Mouse (Mus musculus) embryo, embryonic 11 days (tissue): ENCODE measurements at regions not wholly inside any gene's neighbourhood (a gene's known extent, or its start where the extent isn't known, plus 50 kb on each side); places are given as distances from the start of the nearest gene placed in this dataset.
A peak's percentile ranks its signal among the peaks of the same experiment; 100 is the strongest.

Source experiments
- DNase-seq: peaks from one replicate; pipeline ENCODE4 v3.0.0-alpha.2; 2015

DNA sequence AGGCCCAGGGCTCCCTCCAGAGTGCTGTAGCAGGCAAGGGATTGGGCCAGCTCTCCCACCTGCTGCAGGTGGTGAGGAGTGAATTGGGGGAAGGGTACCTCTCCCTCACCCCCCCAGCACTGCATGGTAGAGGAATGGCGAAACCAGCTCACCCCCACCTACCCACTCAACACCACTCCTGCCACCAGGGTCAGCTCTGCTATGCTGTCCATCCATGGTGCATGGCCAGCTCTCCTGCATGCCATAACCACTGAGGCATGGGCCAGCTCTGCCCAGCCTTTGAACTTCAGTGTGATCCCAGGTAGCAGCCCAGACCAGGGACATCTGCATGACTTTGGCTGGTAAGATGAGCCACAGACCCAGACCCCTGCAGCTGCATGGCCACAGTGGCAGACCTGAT is 168.5 kb upstream of the Sesn3 start:
- no peak for DNase-seq

DNA sequence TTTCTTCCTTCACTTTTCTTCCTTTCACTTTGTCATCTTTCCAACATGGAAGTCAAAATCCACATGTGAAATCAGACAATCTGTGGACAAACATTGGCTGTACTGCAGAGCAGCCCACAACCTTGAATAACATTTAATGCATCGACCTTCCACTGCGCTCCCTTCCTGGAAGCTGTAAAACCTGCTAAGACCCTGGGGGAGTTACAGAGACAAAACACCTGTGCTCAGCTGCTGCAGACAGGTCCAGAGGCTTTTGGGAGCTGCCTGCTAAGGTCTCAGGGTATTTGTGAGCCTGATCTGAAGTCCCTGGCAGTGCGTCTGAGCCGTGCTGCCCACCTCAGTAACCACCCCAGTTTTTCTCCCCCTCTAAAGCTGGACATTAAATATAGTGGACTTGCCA is 166.1 kb upstream of the Sesn3 start:
- DNase-seq, result no peak

DNA sequence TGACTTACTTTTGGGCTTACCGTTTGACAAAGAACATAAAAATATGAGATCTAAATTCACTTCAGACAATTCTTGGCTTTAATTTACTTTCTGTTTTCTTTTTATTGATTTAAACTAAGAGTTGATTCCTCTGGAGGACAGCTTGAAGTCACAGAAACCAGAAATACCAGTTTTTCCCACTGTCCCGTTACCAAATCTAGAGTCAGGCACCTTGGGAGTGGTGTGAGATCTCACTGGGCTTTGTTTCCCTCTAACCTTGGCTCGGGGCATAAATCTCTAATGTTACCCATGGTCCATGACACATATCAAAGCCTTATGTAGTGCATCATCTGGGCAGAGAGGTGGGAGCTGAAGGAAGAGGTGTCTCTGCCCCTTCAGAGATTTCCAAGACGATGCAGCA is 165.4 kb upstream of the Sesn3 start:
- no peak for DNase-seq

DNA sequence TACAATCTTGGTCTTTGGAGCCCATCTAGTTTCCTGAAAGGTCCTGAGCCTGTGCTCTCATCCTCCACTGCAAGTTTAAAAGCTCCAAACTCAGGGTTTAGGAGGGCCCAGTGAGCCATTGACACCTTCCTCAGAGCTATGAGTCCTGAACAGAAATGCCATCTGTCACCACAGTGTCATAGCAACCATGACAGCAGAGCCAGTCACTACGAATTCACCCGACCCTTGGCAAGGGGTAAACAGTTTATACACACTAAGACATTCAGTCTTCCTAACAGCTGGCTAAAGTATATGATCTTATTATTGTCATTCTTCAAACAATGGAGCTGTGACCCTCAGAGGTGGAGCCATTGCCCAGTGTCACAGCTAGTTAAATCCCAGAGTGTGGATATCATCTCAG is 163.2 kb upstream of the Sesn3 start:
- DNase-seq, result no peak

DNA sequence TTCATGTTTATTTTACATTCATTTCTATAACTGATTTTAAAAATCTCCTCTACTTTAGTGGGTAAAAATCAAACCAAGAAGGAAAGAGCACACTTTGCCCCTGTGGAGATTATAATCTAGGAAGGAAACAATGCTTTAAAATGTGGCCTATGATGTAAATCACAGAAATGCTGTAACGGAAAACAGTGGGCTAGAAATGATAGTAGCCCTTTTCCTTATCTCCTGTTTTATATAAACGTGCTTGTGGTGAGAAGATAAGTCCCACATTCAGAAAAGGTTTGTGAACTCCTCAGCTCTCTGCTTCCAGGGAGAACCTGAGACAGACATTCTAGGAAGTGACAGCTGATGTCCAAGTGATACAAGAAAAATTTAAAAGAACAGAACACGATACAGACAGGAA is 159.3 kb upstream of the Sesn3 start:
- DNase-seq, result no peak

DNA sequence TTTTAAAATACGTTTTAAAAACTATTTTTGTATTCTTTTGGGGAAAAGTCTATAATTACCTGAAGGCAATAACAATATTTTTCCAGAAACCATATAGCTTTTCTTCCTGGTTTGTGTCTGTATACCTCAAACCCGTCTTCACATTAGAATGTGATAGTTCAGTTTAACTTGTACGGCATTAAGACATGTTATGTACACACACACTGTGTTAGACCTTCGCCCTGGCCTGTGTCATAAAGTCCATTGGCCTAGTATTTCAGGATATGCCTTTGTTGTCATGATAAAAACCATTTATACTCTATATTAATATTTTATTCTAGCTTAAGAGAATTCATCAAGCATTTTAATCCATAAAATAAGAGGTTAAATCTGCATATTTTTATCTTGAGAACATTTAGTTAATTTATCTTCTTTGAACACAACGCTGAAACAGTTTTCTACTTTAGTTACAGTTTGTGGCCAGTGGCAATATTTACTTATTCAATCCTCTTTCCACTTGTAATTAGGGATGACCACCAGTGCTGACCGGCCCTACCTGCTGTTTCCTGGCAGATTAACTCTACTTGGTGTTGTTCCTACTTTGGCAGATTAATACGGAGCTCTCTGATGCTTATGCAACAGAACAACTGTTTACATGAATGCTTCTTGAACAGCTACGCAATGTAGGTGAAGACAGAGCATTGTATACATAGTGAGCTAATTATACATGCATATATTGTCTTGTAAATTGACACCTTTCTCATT is 158.6 kb upstream of the Sesn3 start:
- no peak for DNase-seq

DNA sequence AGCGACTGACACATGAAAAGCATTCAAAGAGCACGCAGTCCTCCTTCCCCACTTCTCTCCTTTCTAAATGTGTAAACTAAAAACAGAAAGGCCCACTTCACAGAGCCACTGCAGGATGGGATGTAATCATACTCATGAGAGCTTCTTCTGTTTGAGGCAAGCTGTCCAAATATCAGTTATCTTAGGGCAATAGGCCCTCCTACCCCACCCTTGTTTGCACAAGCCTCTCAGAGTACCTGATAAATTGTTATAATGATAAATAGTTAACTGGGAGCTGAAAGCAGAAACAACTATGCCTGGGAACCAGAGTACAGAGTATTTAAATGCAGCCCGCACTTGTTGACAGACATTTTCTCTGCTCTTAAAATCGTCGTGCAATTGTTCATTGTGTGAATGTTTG is 141.5 kb upstream of the Sesn3 start:
- DNase-seq, result no peak

DNA sequence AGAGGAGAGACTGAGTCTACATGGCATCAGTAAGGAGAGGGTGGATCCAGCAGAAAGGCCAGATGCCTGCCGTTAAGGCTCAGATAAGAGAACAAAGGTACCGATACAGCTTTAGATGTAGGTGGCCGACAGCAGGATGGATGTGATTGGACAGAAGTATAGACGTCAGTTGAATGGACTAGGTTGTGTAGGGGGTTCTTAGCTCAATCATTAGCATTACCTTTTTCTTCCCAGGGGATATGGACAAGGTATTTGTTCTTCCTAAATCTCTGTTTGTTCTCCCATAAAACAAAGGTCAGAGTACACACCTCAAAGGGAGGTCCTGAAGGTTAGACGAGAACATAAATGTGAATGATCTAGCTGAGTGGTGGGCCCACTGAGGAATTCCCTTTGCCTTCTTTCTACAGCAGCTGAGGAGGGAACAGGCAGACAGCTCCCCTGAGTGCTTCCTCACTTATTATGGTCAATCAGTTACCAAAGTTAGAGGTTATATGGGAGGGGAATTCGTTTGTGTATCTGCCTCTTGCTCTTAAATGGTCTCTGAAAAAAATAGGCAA is 139.9 kb upstream of the Sesn3 start:
- no peak for DNase-seq

DNA sequence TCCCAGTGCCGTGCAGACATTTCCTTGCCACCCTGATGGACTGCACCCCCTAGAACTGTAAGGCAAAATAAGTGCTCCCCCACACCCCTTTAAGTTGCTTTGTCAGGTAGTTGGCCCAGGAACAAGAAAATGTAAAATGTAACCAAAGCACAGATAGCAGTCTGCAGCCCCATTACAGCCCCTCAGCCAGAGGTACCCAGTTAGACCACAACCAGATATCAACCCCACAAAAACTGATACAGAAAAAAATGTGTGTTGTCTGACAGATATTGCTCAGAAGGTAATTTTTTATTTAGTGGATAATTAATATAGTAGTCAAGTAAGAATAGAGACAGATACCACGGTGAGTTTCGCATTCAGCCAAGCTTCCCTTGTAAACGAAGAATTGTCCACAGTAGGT is 133.5 kb upstream of the Sesn3 start:
- DNase-seq, result no peak

DNA sequence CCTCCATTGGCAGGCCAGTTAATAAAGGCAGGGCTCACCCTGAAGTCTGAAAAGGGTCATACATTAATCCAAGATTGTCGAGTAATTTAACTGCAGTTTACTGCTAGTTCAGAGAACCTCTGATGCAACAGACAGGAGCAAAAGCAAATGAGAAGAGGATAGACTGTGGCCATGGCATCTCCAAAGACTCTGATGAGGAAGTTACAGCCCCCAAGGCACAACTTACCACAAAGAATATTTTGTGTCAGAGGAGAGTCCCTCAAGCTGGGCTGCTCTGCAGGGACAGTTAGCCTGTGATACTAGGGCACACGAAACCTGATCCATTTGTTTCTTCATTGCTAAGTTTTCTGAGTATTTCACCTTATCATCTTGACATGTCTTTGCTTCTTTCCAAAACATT is 130.9 kb upstream of the Sesn3 start:
- no peak for DNase-seq

DNA sequence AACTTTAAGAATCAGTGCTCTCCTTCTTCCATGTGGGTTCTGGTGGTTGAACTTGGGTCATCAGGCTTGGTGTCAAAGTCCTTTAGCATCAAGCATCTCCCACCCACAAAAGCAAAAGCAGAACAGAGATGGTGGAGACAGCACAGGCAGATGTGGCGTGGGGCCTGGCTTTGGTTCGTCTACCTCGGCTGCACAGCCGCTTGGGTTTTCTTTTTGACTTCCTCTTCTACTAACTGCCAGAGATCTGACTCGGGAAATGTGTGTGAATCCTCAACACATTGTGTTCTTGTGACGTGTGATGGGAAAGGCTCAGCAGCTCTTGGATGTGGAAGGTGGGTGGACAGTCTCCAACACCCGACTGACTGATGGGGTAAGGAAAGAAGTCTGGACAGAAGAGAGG is 127.8 kb upstream of the Sesn3 start:
- DNase-seq, result no peak

DNA sequence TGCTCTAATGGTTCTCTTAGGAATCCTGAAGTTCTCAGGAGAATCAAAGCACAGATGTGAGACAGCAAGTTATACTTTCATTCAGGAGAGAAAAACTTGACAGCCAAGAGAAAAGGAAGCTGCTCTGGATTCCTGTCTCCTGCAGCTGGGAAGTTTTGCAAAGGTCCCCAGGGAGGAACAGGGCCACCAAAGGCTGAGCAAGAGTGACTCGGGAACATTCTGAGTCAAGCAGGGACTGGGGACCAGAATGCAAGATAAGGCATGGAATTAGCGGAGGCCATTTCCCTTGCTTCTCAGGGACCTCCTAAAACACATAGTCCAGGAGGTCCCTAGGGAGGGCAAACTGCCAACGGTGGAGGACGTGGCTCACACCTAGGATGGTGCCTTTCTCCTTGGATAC is 127.1 kb upstream of the Sesn3 start:
- no peak for DNase-seq

DNA sequence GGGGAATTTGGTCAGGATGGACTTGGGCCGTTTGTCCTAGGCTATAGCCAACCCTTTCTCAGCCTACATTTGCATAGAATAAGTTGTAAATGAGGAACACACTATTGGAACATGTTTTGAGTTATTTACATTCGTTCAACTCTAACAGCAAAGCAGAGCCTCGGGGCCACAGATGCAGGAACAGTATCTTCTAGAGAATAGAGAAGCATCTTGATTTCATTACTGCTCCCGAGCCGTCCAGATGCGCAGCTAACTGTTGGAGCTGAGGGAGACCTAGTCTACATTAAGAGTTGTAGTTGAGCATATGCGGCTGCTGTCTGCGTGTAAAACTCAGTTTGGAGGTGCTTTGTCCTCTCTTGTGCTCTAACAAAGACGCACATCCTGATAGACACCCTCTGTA is 124.6 kb upstream of the Sesn3 start:
- peak; percentile 20 for DNase-seq

DNA sequence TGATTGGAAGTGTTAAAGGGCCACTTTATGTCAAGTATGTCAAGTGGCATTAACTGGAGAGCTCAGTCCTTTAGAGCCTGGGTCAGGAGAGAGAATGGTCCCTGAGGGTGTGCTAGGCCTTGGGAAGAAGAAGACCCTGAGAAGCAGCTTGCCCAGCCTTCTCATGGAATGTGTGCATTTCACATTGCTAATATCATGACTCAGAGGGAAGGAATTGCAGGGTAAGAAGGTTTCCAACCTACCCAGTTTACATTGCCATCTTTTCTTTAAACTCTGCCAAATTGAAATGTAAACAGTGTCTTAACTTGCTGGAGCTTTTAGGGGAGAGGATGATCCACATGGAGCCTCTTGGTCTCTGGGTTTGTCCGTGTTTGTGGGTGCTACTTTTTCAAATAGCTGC is 117.9 kb upstream of the Sesn3 start:
- no peak for DNase-seq

DNA sequence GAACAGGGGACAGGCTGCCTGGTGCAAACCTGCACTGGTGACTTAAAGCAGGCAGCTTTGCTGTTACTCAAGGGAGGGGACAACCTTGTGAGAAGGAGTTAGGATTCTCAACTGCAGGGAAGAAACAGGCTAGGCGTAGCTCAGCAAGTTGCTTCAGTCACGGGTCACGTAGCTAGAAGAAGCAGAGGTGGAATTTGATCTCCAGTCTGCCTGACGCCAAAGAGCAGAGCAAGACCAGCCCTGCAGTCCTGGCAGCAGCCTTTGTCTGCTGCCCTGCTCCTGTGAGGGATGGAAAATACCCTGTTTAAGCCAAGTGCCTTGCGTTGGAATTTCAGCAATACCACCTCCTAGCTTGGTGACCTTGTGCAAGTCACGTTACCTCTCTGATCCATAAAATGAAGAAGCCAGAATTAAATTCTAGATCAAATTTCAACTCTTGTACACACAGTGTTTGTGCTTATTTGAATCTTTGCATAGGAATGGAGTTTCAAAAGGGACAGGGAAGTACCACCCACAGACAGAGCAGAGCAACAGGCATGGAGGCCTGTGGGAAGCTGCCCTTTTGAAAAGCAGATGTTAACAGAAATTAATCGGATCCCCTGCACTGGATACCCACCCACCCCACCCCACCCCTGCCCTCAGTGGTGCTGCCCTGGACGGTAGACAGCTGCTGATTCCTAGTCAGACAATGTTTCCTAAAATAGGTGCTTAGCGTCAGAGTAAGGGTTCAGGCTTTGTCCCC is 116.6 kb upstream of the Sesn3 start:
- peak; percentile 56 for DNase-seq

DNA sequence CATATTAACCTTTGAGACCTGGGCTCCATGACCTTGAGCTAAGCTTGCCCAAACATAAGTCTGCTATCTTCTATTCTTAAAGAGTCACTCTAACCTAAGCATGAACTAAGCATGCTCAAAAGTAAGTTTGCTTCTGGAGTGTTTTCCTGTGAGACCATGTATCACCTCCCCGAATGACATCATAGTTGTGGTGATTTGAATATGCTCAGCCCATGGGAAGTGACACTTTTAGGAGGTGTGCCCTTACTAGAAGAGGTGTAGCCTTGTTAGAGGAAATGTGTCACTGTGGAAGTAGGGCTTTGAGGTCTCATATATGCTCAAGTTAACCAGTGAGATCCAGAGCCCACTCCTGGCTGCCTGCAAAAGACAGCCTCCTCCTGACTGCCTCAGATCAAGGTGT is 114.7 kb upstream of the Sesn3 start:
- no peak for DNase-seq

DNA sequence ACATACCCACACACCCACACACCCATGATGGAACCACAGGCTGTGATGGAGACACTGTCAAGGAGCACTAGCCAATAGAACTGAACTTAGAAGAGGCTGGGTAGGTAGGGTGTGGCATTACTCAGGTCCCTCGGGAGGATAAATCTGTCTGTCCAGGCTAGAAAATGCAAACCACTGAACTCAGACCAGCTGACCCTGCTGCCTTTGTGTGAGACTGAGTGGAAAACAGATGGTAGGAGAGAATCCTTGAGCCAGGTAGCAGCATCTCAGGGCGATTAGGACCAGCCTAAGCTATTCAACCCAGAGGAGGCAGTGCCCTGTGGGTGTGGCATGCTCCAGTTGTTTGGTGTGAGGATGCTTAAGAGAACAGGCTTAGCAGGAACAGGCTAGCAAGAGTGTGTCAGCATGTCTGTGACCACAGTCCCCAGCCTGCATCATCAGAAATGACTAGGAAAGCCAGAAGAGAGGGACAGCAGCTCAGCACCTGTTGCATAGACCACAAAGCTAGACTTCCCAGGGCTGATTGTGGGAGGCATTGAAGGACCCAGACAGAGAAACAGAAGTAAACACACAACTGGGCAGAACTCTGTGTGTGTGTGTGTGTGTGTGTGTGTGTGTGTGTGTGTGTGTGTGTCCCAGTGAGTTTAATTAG is 103.2 kb upstream of the Sesn3 start:
- no peak for DNase-seq

DNA sequence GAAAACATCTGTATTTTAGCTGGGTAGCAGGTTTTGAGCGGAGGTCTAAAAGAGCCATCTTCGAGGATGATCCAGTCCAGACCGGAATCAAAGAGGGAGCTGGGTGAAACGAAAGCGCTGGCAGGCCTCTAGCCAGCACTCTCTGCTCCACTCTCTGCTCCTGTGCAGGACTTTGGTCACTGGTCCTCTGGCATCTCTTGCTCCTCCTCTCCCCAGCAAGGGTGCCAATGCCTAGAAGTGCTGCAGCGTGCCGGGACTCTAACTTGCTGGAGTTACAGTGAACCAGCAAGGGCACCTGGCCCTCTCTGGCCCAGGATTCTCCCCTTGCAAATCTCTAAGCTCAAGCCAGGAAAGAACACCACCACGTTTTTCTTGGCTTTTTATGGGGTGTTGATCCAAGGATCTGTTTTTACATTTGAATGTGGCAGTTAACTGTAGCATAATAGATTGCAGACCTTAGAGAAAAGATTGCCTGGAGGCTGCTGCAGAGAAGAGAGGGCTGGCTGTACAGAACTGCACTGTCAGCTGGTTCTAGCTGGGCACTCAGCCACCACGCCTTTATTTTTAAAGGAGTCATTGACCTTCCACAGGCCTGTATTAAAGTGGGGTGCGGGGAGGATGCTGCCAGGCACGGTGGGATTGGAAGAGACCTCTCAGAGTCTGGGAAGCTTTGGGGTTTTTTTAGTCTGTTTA is 101.1 kb upstream of the Sesn3 start:
- peak; percentile 41 for DNase-seq

DNA sequence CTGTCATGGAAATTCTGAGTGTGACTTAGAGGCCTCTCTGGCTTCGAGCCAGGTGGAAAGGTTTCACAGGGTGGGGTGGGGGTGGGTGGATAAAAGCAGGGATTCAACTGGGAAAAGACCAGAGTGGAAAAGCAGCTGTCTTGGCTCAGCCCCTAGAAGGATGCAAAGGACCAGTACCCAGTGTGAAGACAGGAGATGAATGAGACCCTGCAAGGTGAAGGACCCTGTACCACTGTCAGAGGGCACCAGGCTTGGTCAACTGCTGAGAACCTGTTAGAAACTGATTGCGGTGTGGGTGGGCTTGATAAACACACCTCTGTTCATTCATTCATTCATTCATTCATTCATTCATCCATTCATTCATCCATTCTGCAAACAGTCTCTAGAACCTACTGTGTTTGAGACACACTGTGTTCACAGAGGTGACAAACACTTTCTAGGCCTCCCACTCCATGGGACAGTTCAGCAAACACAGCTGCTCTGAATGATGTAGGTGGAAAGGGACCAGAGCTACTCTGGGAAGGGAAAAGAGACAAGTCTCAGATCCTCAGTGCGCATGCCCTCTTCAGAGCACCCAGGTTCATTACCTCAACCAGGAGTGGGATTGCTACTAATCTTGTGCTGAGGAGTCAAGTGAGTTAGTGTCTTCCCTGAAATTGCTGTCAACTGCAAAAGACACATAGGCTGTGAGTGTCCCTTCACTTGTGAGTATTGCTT is 100.4 kb upstream of the Sesn3 start:
- no peak for DNase-seq

DNA sequence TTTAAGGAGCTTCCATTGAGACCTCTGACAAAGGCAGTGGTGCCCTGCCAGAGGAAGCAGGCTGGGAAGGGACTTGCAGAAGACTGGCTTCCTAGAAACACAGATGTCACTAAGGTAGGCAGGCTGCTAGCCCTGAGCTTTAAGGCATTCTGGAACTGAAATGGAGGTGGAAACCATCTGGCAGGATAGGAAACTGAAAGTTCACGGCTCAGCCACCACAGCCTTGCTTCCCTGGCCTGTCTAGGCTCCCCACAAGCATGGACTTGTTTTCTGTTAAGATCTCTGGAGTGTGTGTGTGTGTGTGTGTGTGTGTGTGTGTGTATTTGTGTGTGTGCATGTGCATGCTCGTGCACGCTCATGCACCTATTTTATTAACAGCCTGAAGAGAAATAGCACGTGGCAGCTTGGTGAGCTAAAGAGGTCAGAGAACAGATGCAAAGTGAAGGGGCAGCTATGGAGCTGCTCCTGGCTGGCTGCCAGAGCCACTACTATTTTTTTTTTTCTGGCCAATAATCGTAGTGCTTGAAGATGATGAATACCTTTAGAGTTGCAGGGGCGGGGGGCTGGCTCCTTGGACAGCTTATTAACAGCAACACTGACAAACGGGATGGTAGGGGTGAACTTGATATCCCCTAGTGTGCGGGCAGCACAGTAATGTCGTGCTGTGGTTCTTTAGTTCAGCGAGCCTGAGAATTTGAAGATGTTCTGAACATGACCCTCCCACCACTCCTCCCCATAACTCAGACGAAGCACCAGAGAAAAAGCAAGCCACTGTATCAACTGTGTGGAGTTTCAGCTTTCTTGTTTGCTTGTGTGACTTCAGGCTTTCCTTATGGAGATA is 99.6 kb upstream of the Sesn3 start:
- peak; percentile 48 for DNase-seq

DNA sequence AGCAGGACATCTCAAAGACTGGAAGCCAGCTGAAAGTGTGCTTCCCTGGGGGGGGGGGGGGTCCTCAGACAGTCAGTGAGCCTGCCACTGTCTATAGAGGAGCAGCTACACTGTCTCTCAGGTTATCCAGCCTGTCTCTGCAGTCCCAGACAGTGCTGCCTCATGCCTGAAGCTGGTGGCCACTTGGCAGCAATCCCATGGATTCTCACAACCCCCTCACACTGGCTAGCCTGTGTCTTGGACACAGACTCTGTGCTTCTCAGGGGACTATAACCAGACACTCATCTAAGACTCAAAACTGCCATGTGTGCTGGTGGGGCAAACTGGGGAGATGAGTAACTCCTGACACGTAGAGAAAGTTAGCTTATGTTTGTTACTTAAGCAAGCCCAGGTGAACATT is 95.1 kb upstream of the Sesn3 start:
- no peak for DNase-seq

DNA sequence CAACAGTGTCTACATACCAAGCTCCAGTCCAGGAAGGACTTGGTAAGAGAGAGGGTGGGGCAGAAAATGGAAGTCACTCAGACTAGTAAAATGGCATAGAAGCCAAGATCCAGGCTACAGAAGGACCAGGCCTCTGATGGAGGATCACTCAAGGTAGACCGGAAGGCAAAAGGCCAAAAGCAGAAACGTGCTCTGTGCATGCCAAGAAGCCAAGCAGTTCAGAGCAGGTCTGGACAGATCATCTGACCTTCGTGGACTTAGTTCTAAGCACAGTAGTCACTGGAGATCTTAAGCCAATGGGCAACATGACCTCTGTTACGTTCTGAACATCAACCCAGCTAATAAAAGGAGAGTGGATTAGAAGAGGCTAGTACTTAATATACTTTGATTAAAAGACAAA is 90.6 kb upstream of the Sesn3 start:
- no peak for DNase-seq
